Mouse (Mus musculus) kidney, adult 9 months (tissue): ENCODE results near the gene Grxcr1.
A peak's percentile ranks its signal among the peaks of the same experiment; 100 is the strongest.

Experiments
- DNase-seq: peaks from one replicate; pipeline ENCODE4 v3.0.0; 2022

Gene Grxcr1

DNA sequence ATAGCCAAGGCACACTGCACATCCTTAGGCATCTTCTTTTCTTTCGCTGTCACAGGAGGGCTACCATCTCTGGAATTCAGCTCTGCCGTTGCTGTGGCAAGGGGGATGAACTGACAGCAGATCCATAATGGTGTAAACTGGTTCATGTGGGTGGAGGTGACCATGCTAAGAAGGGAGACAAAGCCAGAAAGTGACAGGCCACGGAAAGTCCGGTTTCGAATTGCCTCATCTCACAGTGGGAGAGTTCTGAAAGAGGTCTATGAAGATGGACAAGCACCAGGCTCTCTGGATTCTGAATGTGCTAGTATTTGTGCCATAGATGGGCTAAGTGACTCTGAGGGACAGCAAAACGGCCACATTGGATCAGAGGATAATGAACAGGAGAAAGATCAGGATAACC lies at the start of gene Grxcr1:
Grxcr1 (plus strand) TSS at position 92 of the 400 bp plus-strand sequence.
- DNase-seq, result no peak

DNA sequence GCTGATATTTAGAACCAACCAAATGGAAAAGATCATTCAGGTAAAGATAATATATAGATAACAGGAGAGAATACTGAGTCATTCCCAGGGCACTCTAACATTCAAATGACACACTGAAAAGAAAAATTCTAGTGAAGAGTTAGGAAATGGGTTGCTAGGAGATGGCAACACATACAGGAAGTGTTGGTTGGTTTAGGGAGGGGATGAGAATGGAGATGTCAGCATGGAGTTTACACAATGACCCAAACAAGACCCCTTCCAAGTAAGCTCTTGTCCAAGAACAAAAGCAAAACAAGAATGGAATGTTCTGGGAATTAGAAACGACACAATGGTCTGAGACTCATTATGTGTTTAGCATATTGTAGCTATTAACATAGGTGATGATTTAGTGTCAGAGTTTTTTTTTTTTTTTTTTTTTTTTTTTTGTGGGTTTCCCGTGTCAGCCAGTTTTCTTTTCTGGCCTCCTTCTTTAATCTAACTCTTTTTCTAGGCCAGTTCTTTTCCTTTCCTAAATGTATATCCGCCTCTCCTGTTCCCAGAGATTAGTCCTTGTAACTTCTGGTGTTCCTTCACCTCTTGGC lies 49.6 kb upstream of the Grxcr1 start:
- DNase-seq, result no peak

GRCm38 (mm10) chr5:67990426-67990825 lies 41.2 kb upstream of the Grxcr1 start:
- no peak for DNase-seq

DNA sequence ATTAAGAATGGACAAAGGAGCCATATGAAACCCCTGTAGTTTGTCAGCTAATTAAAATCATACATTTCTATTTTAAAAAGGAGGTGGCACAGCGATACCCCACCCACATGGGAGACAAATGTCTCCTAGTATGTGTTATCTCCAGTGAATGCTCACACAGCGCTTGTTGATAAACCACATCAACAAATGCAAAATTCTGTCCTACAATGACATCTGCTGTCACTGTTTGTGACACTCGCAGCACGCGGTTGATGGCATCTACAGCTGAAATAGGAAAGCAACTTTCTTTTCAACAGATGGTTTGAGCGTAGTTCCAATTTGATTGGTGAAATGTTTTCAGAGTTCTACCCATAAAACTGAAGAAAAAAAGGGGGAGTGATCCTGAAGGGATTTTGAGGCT lies 29.0 kb upstream of the Grxcr1 start:
- no peak for DNase-seq

DNA sequence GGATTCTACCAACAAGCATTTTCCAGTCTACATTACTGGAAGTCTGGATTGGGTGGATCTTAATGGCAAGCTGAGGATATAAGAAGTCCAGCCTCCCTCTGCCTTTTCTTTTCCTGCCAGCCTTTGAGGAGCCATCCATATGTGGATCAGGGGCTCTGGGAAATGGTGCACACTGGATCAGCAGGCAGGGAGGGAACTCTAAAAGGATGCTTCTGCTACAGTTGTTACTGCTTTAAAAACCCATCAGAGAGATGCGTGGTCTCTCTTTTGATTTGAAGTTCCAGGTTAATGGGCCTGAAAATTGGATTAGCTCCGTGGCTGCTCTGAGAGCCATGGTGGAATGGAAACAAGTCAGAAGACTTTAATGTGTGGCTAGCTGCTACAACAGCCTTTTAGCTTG lies 27.7 kb upstream of the Grxcr1 start:
- DNase-seq, result no peak

DNA sequence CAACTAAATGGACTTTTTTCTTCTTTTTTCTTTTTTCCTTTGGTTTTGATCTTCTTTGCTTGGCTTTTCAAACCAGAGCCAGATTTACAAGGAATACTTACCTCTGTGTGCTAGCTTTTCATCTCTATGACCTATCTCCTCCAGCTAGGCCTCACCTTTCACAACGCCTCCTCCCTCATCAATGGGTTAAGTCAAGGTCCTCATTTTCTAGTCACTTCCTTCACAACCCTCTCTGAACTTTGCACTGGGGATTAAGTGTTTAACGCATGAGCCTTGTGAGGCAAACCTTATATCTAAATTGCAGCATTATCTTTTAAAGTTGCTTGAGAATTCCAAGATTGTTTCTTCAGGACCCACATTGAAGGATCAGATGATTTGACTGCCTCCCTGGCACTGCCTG lies 27.2 kb upstream of the Grxcr1 start:
- no peak for DNase-seq

DNA sequence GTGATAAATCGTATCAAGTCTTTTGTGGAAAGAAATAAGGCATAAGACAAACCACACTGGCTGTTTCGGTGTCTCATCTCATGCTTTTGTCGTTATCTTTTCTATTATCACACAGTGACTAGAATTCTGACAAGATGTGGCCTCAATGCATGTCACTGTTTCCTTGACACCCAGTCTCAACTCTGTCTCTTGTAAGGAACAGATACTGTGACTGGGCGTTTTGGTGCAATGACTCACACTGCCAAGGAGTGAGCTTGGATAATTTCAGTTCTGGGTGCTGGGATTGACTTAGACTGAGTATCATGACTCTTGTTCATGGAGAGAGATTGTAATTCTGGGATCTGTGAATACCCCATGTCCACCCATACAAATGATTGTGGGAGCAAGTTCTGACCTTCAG lies 24.6 kb upstream of the Grxcr1 start:
- DNase-seq, result no peak

- DNase-seq, result no peak
Observed at GRCm38 (mm10) chr5:68011569-68011968, 20.1 kb upstream of the Grxcr1 start.

GRCm38 (mm10) chr5:68012618-68013017 lies 19.0 kb upstream of the Grxcr1 start:
- DNase-seq, result peak; percentile 89

- no peak for DNase-seq
Observed at GRCm38 (mm10) chr5:68020870-68021269, 10.8 kb upstream of the Grxcr1 start.

- DNase-seq, result no peak
Observed at GRCm38 (mm10) chr5:68026658-68027422, 4.8 kb upstream of the Grxcr1 start.

DNA sequence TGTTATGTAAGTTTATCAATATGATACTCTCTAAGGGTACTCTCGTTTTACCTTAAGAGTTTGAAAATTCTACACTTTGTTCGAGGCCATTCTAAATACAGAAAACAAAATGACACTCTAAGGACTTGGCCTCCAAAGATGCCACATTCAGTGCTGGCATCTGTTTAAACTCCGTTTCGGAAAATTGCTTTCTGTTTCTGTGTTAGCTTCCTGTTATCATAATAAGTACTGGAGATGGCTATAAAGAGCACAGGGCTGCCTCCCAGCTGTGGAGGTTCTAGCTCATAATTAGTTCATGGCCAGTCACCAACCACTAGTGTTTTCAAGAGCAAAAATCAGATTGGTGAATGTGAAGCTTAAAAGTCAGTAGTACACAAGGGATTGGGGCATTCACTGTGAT lies 4.2 kb upstream of the Grxcr1 start:
- no peak for DNase-seq

DNA sequence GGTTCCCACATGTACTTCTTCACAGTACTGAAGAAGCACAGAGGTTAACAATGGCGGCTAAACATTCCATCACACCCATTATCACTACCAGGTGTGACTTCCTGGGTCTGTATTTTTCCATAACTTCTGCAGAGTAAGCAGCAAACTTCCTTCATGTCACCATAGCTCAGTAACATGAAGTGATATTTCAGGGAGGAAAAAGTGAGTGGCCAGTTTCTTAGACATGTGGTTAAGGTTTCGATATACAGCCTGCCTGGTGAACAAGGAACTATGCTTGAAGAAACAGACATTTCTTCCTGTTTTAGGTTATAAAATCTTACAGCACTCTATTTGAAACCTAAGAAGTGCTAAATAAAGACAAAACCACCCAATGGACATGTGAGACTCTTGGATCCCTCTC lies 1.7 kb downstream of the Grxcr1 start:
- DNase-seq, result no peak

- DNase-seq, result no peak
Observed at GRCm38 (mm10) chr5:68039077-68039476, 7.4 kb downstream of the Grxcr1 start.

GRCm38 (mm10) chr5:68043339-68043738 lies 11.7 kb downstream of the Grxcr1 start:
- DNase-seq, result no peak

DNA sequence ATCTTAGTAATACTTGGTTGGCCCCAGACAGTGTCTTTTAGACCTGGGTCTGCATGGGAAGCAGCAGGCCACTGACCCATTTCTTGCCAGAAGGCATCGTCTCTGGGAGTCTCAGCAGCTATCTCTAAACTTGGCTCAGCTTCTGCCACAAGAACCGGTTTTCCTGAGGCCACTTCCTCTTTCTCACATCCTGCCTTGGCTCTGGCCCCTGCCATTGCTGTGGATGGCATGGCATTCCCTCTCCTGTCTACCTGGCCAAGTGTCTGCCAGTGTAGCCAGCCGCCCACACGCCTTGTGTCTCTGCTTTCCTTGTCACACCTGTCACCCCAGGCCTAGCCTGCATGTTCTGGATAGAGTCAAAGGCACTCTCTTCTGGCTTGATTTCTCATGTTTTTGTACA lies 17.1 kb downstream of the Grxcr1 start:
- DNase-seq, result peak; percentile 1

DNA sequence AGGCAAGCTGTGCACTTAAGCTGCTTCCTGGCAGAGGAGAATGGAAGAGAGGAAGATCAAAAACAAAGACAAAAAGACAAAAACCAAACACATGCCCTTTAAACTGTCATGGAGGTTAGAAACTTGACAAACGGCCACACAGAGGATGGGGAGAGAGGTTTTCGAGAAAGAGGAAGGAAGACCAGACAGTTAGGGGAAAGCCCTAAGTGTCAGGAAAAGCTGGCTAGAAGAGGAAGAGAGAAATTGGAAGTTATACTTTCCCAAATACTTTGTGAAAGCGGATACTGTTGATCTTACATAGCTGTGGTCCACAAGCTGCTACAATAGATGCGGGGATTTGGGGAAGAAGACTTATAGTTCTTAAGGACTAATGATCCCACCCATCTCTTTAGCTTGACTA lies 17.9 kb downstream of the Grxcr1 start:
- no peak for DNase-seq

GRCm38 (mm10) chr5:68051101-68051500 lies 19.5 kb downstream of the Grxcr1 start:
- DNase-seq, result no peak

GRCm38 (mm10) chr5:68057574-68057973 lies 25.9 kb downstream of the Grxcr1 start:
- DNase-seq, result no peak

DNA sequence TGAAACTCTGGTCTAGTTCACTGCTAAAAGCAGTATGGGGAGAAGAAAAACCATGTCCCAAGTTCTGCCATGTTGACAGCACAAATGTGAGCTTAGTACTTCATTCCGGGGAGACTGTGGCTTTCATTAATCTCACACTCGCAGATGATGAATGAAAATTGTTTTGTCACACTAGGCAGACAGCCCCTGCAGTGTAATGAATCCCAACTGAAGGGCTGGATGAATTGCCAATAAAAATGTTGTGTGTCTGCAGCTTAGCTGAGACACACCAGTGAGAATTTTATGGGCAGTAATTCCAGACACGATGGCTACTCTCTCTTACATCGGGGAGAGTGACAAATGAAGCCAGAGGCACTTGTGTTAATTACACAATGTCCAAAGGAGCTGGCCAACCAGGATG lies 37.1 kb downstream of the Grxcr1 start:
- no peak for DNase-seq

- DNase-seq, result no peak
Observed at GRCm38 (mm10) chr5:68070308-68070707, 38.7 kb downstream of the Grxcr1 start.

DNA sequence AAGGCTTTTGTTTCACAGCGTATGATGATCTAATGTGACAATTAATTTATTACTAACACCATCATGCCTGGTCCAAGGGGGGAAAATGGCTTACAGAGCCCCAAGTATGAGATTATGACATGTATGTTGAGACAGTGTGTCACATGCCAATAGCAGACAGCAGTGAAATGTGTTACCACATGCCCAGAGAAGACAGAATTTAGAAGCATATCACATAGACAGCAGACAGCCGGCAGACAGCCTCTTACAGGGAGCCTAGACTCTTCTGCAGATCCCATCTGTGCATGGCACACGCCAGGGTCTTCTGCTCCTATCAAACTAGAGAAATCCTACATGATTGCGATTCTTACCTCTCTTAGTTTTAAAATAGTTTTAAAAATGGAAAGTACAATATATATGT lies 40.2 kb downstream of the Grxcr1 start:
- no peak for DNase-seq

DNA sequence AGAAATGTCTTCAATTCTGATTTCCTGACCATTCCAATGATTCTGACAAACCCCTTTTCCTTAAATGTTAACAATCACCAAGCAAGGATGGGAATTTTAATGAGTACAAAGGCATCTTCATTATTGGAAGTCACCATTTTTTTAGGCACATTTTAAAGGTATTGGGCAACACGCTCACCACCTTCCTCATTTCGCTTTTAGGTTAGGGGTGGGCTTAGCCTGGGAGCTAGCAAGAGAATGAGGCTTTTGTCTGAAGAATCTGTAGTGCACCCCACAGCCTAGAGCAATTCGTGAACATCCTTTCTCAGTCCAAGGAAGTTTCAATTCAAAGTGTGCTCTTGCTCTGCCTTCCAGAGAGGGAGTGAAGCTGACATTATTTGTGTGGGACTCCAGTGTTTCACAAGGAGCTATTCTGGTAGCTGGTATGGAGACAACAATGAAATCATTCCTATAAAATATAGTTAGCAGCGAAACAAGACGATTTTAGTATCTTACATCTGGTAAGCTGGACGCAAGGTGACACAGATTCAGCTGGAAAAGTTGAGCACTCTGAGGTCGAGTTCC lies 55.0 kb downstream of the Grxcr1 start:
- no peak for DNase-seq

GRCm38 (mm10) chr5:68087174-68087573 lies 55.5 kb downstream of the Grxcr1 start:
- no peak for DNase-seq

DNA sequence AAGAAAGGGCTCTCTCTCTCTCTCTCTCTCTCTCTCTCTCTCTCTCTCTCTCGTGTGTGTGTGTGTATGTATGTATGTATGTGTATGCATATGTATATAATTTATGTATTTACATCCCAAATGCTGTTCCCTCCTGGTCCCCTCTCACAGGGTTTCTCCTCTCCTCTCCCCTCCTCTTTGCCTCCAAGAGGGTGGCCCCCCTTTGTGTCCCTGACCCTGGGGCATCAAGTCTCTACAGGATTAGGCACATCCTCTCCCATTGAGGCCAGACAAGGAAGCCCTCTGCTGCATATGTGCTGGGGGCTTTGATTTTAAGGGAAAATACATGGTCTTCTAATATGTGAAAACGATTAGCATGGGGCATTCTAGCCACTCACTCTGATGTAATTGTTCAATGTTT lies 61.5 kb downstream of the Grxcr1 start:
- DNase-seq, result no peak
